12 mouse cellular contexts compared by ENCODE assay signal in the genomic region with DNA sequence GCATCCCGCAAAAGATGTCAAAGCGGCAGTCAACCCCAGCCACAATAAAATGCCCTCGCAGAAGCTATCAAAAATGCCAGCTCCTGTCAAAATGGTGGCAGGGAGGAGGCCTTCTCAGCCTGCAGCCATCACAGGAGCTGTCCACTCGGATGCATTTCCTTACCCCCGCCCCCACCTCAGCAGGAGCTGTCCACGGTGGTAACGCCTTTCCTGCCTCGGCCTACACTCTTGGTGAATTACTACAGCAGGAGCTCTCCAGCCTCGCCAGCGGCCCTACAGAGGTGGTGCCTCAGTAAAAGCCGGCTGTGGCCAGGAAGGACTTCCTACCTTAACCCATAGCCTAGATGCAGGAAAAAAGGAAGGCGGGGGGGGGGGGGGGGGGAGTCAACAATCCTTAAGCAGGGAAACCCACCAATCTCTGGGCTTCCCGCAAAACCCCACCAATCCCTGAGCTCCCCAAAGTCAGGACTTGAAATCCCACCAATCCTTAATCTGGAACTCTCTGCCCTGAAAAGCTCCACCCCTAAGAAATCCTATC. TPM values are rescaled to one million over a fixed set of nuclear protein-coding genes. Genes with fewer than 3 reads are reported as not detected.
DNase-seq lines count a peak whose midpoint lies in the region; ATAC-seq lines count a peak whose summit lies in the region.
"Had no signal": no experiment of that assay in that cellular context is flagged by ENCODE, and none has a peak within 500 bp of the region (broad histone marks: within the 10 kb centered on the region; RNA-seq: fewer than 3 reads in every experiment).

No protein-coding gene starts in this region.

- peaks cover 38% of the 10 kb centered on the region for H3K36me3 ChIP-seq in megakaryocyte, embryonic 14.5 days (replicated peaks; ENCODE audit: low read length)

- ATAC-seq in megakaryocyte, adult 5-6 weeks (ENCODE audit: poor library complexity, severe bottlenecking) = no peak

- no peaks in the 10 kb centered on the region for H3K27me3 ChIP-seq in megakaryocyte, embryonic 14.5 days (replicated peaks)

- peak overlapping the region; percentile 35 for H3K4me3 ChIP-seq in megakaryocyte, embryonic 14.5 days (replicated peaks)

- peak; percentile 33 for DNase-seq in cerebellum, adult 9-11 months
- DNase-seq in cerebellum, postnatal 25 days = no peak
- peak; percentile 36 for DNase-seq in embryo, embryonic 10 days (ENCODE audit: low spot score)
- peak; percentile 16 for DNase-seq in neural tube, embryonic 10.5 days (ENCODE audit: extremely low spot score, low spot score)
- DNase-seq in layer of hippocampus, adult 11-12 months (ENCODE audit: low spot score) = no peak
- DNase-seq in urinary bladder, postnatal 25 days (ENCODE audit: low spot score) = no peak
- DNase-seq: gastrocnemius, postnatal 25 days; heart, postnatal 36 days; liver had no signal

- peaks cover 44% of the 10 kb centered on the region for H3K4me1 ChIP-seq in megakaryocyte, embryonic 14.5 days

- peaks cover 16% of the 10 kb centered on the region for H3K9me3 ChIP-seq in megakaryocyte, embryonic 14.5 days

RNA-seq across cellular contexts. Expression of gene Rabep2, which starts 1.2 kb away (rescaled TPM):
- polyA plus RNA-seq in megakaryocyte, embryonic 14.5 days (2012; ENCODE audit: insufficient read depth, low replicate concordance) = 97.9 and 143 TPM in 2 replicates
- total RNA-seq in megakaryocyte, adult 5-6 weeks (2015) = 6.7 and 6.8 TPM in 2 replicates
- 21.4 and 25.0 TPM in 2 replicates for total RNA-seq in megakaryocyte, adult 5-6 weeks (2017)

RNA-seq across cellular contexts. Expression of gene Cd19, which starts 12.7 kb away (rescaled TPM):
- not detected in 2 replicates for polyA plus RNA-seq in megakaryocyte, embryonic 14.5 days (2012; ENCODE audit: insufficient read depth, low replicate concordance)
- 0.20 and 1.1 TPM in 2 replicates for total RNA-seq in megakaryocyte, adult 5-6 weeks (2015)
- total RNA-seq in megakaryocyte, adult 5-6 weeks (2017) = 0.24 TPM in 1 of 2 replicates, not detected in the other
- polyA plus RNA-seq: C2C12 had no signal

RNA-seq across cellular contexts. Expression of gene Nfatc2ip, which starts 30.9 kb away (rescaled TPM):
- polyA plus RNA-seq in megakaryocyte, embryonic 14.5 days (2012; ENCODE audit: insufficient read depth, low replicate concordance) = 0.79 TPM in 1 of 2 replicates, not detected in the other
- total RNA-seq in megakaryocyte, adult 5-6 weeks (2015) = 10.1 and 11.7 TPM in 2 replicates
- total RNA-seq in megakaryocyte, adult 5-6 weeks (2017) = 13.9 and 16.6 TPM in 2 replicates

RNA-seq across cellular contexts. Expression of gene Atp2a1, which starts 35.5 kb away (rescaled TPM):
- polyA plus RNA-seq in megakaryocyte, embryonic 14.5 days (2012; ENCODE audit: insufficient read depth, low replicate concordance) = 1.1 and 1.4 TPM in 2 replicates
- total RNA-seq in megakaryocyte, adult 5-6 weeks (2015) = 0.07 and 0.52 TPM in 2 replicates
- total RNA-seq in megakaryocyte, adult 5-6 weeks (2017) = not detected in 2 replicates

RNA-seq across cellular contexts. Expression of gene Sh2b1, which starts 47.8 kb away (rescaled TPM):
- 94.0 and 146 TPM in 2 replicates for polyA plus RNA-seq in megakaryocyte, embryonic 14.5 days (2012; ENCODE audit: insufficient read depth, low replicate concordance)
- total RNA-seq in megakaryocyte, adult 5-6 weeks (2015) = 18.2 and 20.6 TPM in 2 replicates
- total RNA-seq in megakaryocyte, adult 5-6 weeks (2017) = 9.9 and 10.6 TPM in 2 replicates

Comparison
In these comparisons a context has a peak if more than half of its experiments do, and no peak if none do; other contexts are left out.
1. DNase-seq: peak in cerebellum, adult 9-11 months (single experiment), embryo, embryonic 10 days (single experiment) and neural tube, embryonic 10.5 days (single experiment); none in cerebellum, postnatal 25 days (0 of 2), layer of hippocampus, adult 11-12 months (single experiment) and urinary bladder, postnatal 25 days (single experiment).